Mouse (Mus musculus) embryonic facial prominence, embryonic 13.5 days (tissue): ENCODE measurements at regions not wholly inside any gene's neighbourhood (a gene's known extent, or its start where the extent isn't known, plus 50 kb on each side); places are given as distances from the start of the nearest gene placed in this dataset.

Source experiments
- ATAC-seq: fragments of 200-750 bp; cut with Nextera tagmentation; 2 replicates; pipeline ENCODE4 v1.8.0; 2017; ENCODE audit warnings: low read depth; ENCODE audit not compliant: insufficient number of reproducible peaks, insufficient read depth, low FRiP score, low TSS enrichment
- H3K27ac ChIP-seq: fragments of 300-500 bp; sonication (generic); 2 replicates; pipeline ENCODE4 v1.5.1; 2015; ENCODE audit warnings: moderate library complexity, mild to moderate bottlenecking, inconsistent platforms
- H3K27me3 ChIP-seq: fragments of 300-500 bp; sonication (generic); 2 replicates; pipeline ENCODE4 v1.6.1; 2015; ENCODE audit warnings: mild to moderate bottlenecking, inconsistent platforms
- H3K36me3 ChIP-seq: fragments of 300-500 bp; sonication (generic); 2 replicates; pipeline ENCODE4 v1.6.1; 2015; ENCODE audit warnings: mild to moderate bottlenecking, inconsistent platforms
- H3K4me1 ChIP-seq: fragments of 300-500 bp; sonication (generic); 2 replicates; pipeline ENCODE4 v1.6.1; 2015; ENCODE audit warnings: inconsistent platforms
- H3K4me2 ChIP-seq: fragments of 300-500 bp; sonication (generic); 2 replicates; pipeline ENCODE4 v1.6.1; 2015; ENCODE audit warnings: moderate library complexity, mild to moderate bottlenecking, inconsistent platforms
- H3K4me3 ChIP-seq: fragments of 300-500 bp; sonication (generic); 2 replicates; pipeline ENCODE4 v1.5.1; 2015; ENCODE audit warnings: mild to moderate bottlenecking, inconsistent platforms
- H3K9ac ChIP-seq: fragments of 300-500 bp; sonication (generic); 2 replicates; pipeline ENCODE4 v1.6.1; 2015; ENCODE audit warnings: mild to moderate bottlenecking, inconsistent platforms
- H3K9me3 ChIP-seq: fragments of 300-500 bp; sonication (generic); 2 replicates; pipeline ENCODE4 v1.6.1; 2016; ENCODE audit warnings: inconsistent platforms
- WGBS: fragments of 180-500 bp; shearing (Covaris S2); methylation state at CpG from one replicate; pipeline ENCODE4 v1.1.7; 2015; ENCODE audit warnings: mixed read lengths; 5-methylcytosine and 5-hydroxymethylcytosine counted together

- no peak overlapping the region for H3K4me3 ChIP-seq
- no peak overlapping the region for H3K27ac ChIP-seq
- no peak overlapping the region for H3K4me2 ChIP-seq
- WGBS = 79% methylated on average over 3 of the region's 3 CpGs
- no peak for ATAC-seq
- no peaks in the 10 kb centered on the region for H3K4me1 ChIP-seq
- H3K9me3 ChIP-seq = no peaks in the 10 kb centered on the region
- no peaks in the 10 kb centered on the region for H3K36me3 ChIP-seq
- H3K9ac ChIP-seq = no peak overlapping the region
- H3K27me3 ChIP-seq = no peaks in the 10 kb centered on the region
These were observed 61.3 kb upstream of the Cldn5 start for GRCm38 (mm10) chr16:18715381-18715780.

- Histone ChIP-seq H3K36me3 (no peaks in the 10 kb centered on the region), H3K9me3 (no peaks in the 10 kb centered on the region), H3K27ac (no peak overlapping the region), H3K4me1 (no peaks in the 10 kb centered on the region), H3K4me2 (no peak overlapping the region), H3K27me3 (no peaks in the 10 kb centered on the region), H3K9ac (no peak overlapping the region), H3K4me3 (no peak overlapping the region)
- 52% methylated on average over 2 of the region's 2 CpGs for WGBS
- ATAC-seq = no peak
These were observed 58.6 kb upstream of the Cldn5 start for GRCm38 (mm10) chr16:18718040-18718439.

- Histone ChIP-seq H3K27ac (no peak overlapping the region), H3K9ac (no peak overlapping the region), H3K4me3 (no peak overlapping the region), H3K4me1 (no peaks in the 10 kb centered on the region), H3K9me3 (no peaks in the 10 kb centered on the region), H3K27me3 (peaks cover 5% of the 10 kb centered on the region; the same call in 1 of the 2 replicates), H3K36me3 (no peaks in the 10 kb centered on the region), H3K4me2 (no peak overlapping the region)
- no peak for ATAC-seq
- 50% methylated on average over 13 of the region's 13 CpGs for WGBS
These were observed 56.0 kb upstream of the Cldn5 start for GRCm38 (mm10) chr16:18720433-18721233.

- Histone ChIP-seq H3K27ac (no peak overlapping the region), H3K9ac (no peak overlapping the region), H3K4me2 (no peak overlapping the region), H3K36me3 (no peaks in the 10 kb centered on the region), H3K9me3 (no peaks in the 10 kb centered on the region), H3K27me3 (peaks cover 5% of the 10 kb centered on the region; the same call in 1 of the 2 replicates), H3K4me3 (no peak overlapping the region), H3K4me1 (no peaks in the 10 kb centered on the region)
- no peak for ATAC-seq
- WGBS = 74% methylated on average over 3 of the region's 3 CpGs
These were observed 53.3 kb upstream of the Cldn5 start for GRCm38 (mm10) chr16:18723186-18723843.

GRCm38 (mm10) chr16:18723874-18724273 is 52.8 kb upstream of the Cldn5 start:
- Histone ChIP-seq H3K36me3 (no peaks in the 10 kb centered on the region), H3K4me1 (no peaks in the 10 kb centered on the region), H3K9ac (no peak overlapping the region), H3K4me3 (no peak overlapping the region), H3K9me3 (no peaks in the 10 kb centered on the region), H3K27ac (no peak overlapping the region), H3K4me2 (no peak overlapping the region), H3K27me3 (peaks cover 5% of the 10 kb centered on the region; the same call in 1 of the 2 replicates)
- 55% methylated on average over 3 of the region's 3 CpGs for WGBS
- ATAC-seq = no peak

- Histone ChIP-seq H3K9me3 (no peaks in the 10 kb centered on the region), H3K4me2 (no peak overlapping the region), H3K4me1 (no peaks in the 10 kb centered on the region), H3K4me3 (no peak overlapping the region), H3K27ac (no peak overlapping the region), H3K27me3 (peaks cover 5% of the 10 kb centered on the region; the same call in 1 of the 2 replicates), H3K36me3 (no peaks in the 10 kb centered on the region), H3K9ac (no peak overlapping the region)
- WGBS = 32% methylated on average over 6 of the region's 6 CpGs
- no peak for ATAC-seq
These were observed 51.9 kb upstream of the Cldn5 start for GRCm38 (mm10) chr16:18724706-18725105.
